19 mouse cellular contexts compared by ENCODE assay signal in genomic region chr1:142441592-142441991, GRCm38 (mm10).
"Had no signal": no experiment of that assay in that cellular context is flagged by ENCODE, and none has a peak within 500 bp of the region (broad histone marks: within the 10 kb centered on the region; RNA-seq: fewer than 3 reads in every experiment).

No protein-coding gene starts in this region.

- DNase-seq: liver, postnatal 0 days; lung, adult 2 months; lung, postnatal 4 days; midbrain, embryonic 14.5 days; retina, postnatal 1 day; right cerebral cortex, postnatal 14 days; spleen, adult 18-20 months; thymus, adult 2 months; thymus, postnatal 25 days; thymus, postnatal 4 days had no signal

- H3K27ac ChIP-seq: liver, embryonic 15.5 days; lung, embryonic 15.5 days; midbrain, embryonic 10.5 days; midbrain, embryonic 12.5 days; neural tube, embryonic 13.5 days; neural tube, embryonic 15.5 days had no signal

- ATAC-seq: liver, postnatal 0 days; lung, postnatal 0 days; midbrain, embryonic 16.5 days had no signal

- H3K4me3 ChIP-seq: liver, embryonic 15.5 days; lung, embryonic 15.5 days; midbrain, embryonic 10.5 days; midbrain, embryonic 12.5 days; myocyte; neural tube, embryonic 13.5 days; neural tube, embryonic 15.5 days had no signal
